Mouse (Mus musculus) MEL (cell line): ENCODE data around the gene Foxe3. TPM values are rescaled to one million over a fixed set of nuclear protein-coding genes. Genes with fewer than 3 reads are reported as not detected.
A peak's percentile ranks its signal among the peaks of the same experiment; 100 is the strongest.

ENCODE experiments used
- DNase-seq: peaks from one replicate; pipeline ENCODE4 v3.0.0; 2011; ENCODE audit warnings: low read depth, low spot score
- H3K27ac ChIP-seq: 2 replicates; pipeline ENCODE4 v1.5.1; 2012; ENCODE audit warnings: low read depth, mild to moderate bottlenecking, control low read depth, low read length, moderate library complexity; ENCODE audit not compliant: control insufficient read depth
- H3K27me3 ChIP-seq, 2 experiments: fragments of 150-350 bp in 1 of 2; sonication (generic) in 1 of 2; 2 replicates each; pipeline ENCODE4 v1.6.1; 2012; ENCODE audit warnings: low read length in 2 of 2, mild to moderate bottlenecking in 2 of 2, improper control_type of control experiment in 1 of 2, moderate library complexity in 1 of 2; ENCODE audit not compliant: insufficient read depth in 2 of 2, control insufficient read depth in 1 of 2
- H3K36me3 ChIP-seq, 2 experiments: 2 replicates each; pipeline ENCODE4 v1.6.1; 2012 to 2014; ENCODE audit warnings: low read length in 2 of 2, improper control_type of control experiment in 1 of 2, inconsistent platforms in 1 of 2, mild to moderate bottlenecking in 1 of 2; ENCODE audit not compliant: insufficient read depth in 2 of 2, control insufficient read depth in 1 of 2
- H3K4me1 ChIP-seq, 2 experiments: fragments of 150-350 bp in 1 of 2; sonication (generic) in 1 of 2; 2 replicates each; pipeline ENCODE4 v1.6.1; 2012; ENCODE audit warnings: low read length in 2 of 2, improper control_type of control experiment in 1 of 2, mild to moderate bottlenecking in 1 of 2; ENCODE audit not compliant: insufficient read depth in 2 of 2, control insufficient read depth in 1 of 2
- H3K4me3 ChIP-seq, 2 experiments: fragments of 150-350 bp in 1 of 2; sonication (generic) in 1 of 2; 2 replicates each; pipeline ENCODE4 v1.5.1; 2012; ENCODE audit warnings: low read depth in 2 of 2, low read length in 2 of 2, mild to moderate bottlenecking in 2 of 2, moderate library complexity in 2 of 2, control low read depth in 1 of 2, improper control_type of control experiment in 1 of 2; ENCODE audit not compliant: control insufficient read depth in 1 of 2, insufficient read depth in 1 of 2
- H3K79me2 ChIP-seq: 2 replicates; pipeline ENCODE4 v1.6.1; 2012; ENCODE audit warnings: mild to moderate bottlenecking, low read length, moderate library complexity; ENCODE audit not compliant: control insufficient read depth, poor library complexity, insufficient read depth
- H3K9ac ChIP-seq: 2 replicates; pipeline ENCODE4 v1.6.1; 2012; ENCODE audit warnings: low read depth, mild to moderate bottlenecking, control low read depth, low read length, moderate library complexity; ENCODE audit not compliant: control insufficient read depth, poor library complexity, severe bottlenecking
- H3K9me3 ChIP-seq: fragments of 150-350 bp; sonication (generic); replicated peaks from 2 replicates; pipeline ENCODE4 v1.6.1; 2012; ENCODE audit warnings: mild to moderate bottlenecking, low read length, improper control_type of control experiment, moderate library complexity; ENCODE audit not compliant: insufficient read depth
- BHLHE40 ChIP-seq: IDR thresholded peaks from 2 replicates; pipeline ENCODE4 v1.6.1; 2012; ENCODE audit warnings: low read depth, mild to moderate bottlenecking, inconsistent platforms, low read length, improper control_type of control experiment, borderline replicate concordance
- CHD1 ChIP-seq: IDR thresholded peaks from 2 replicates; pipeline ENCODE4 v1.6.1; 2012; ENCODE audit warnings: low read depth, mild to moderate bottlenecking, inconsistent platforms, low read length, improper control_type of control experiment
- CTCF ChIP-seq, 3 experiments: IDR thresholded peaks in 2 of 3; conservative IDR thresholded peaks in 1 of 3; 2 replicates each; pipeline ENCODE4 v1.5.1; 2011 to 2012; ENCODE audit warnings: low read length in 3 of 3, low read depth in 2 of 3, mild to moderate bottlenecking in 2 of 3, improper control_type of control experiment in 1 of 3, inconsistent platforms in 1 of 3, mixed read lengths in 1 of 3, moderate library complexity in 1 of 3; ENCODE audit not compliant: control insufficient read depth in 1 of 3, insufficient read depth in 1 of 3, poor library complexity in 1 of 3, severe bottlenecking in 1 of 3
- E2F4 ChIP-seq: IDR thresholded peaks from 2 replicates; pipeline ENCODE4 v1.6.1; 2011; ENCODE audit warnings: low read depth, low read length, improper control_type of control experiment, borderline replicate concordance
- ELF1 ChIP-seq: IDR thresholded peaks from 2 replicates; pipeline ENCODE4 v1.6.1; 2014; ENCODE audit warnings: low read depth, mild to moderate bottlenecking, inconsistent platforms, low read length, improper control_type of control experiment, moderate library complexity
- EP300 ChIP-seq, 2 experiments: IDR thresholded peaks; 2 replicates each; pipeline ENCODE4 v1.6.1; 2011; ENCODE audit warnings: improper control_type of control experiment in 2 of 2, low read length in 2 of 2, low read depth in 1 of 2, mild to moderate bottlenecking in 1 of 2
- ETS1 ChIP-seq: IDR thresholded peaks from 2 replicates; pipeline ENCODE4 v1.6.1; 2012; ENCODE audit warnings: low read depth, mild to moderate bottlenecking, inconsistent platforms, low read length, improper control_type of control experiment, moderate library complexity
- GABPA ChIP-seq: IDR thresholded peaks from 2 replicates; pipeline ENCODE4 v1.6.1; 2012; ENCODE audit warnings: low read depth, mild to moderate bottlenecking, inconsistent platforms, low read length, improper control_type of control experiment, moderate library complexity
- GATA1 ChIP-seq: IDR thresholded peaks from 2 replicates; pipeline ENCODE4 v1.6.1; 2011; ENCODE audit warnings: low read depth, low read length, improper control_type of control experiment
- HCFC1 ChIP-seq: IDR thresholded peaks from 2 replicates; pipeline ENCODE4 v1.6.1; 2012; ENCODE audit warnings: low read depth, mild to moderate bottlenecking, inconsistent platforms, low read length, improper control_type of control experiment, moderate library complexity
- KAT2A ChIP-seq: conservative IDR thresholded peaks from 2 replicates; pipeline ENCODE4 v1.6.1; 2012; ENCODE audit warnings: low read depth, low read length, improper control_type of control experiment, inconsistent platforms
- MAFK ChIP-seq: IDR thresholded peaks from 2 replicates; pipeline ENCODE4 v1.6.1; 2011; ENCODE audit warnings: low read depth, mild to moderate bottlenecking, low read length, improper control_type of control experiment, borderline replicate concordance
- MAX ChIP-seq: IDR thresholded peaks from 2 replicates; pipeline ENCODE4 v1.6.1; 2011; ENCODE audit warnings: low read length, improper control_type of control experiment
- MAZ ChIP-seq: IDR thresholded peaks from 2 replicates; pipeline ENCODE4 v1.6.1; 2012; ENCODE audit warnings: low read depth, mild to moderate bottlenecking, inconsistent platforms, low read length, improper control_type of control experiment
- MEF2A ChIP-seq: IDR thresholded peaks from 2 replicates; pipeline ENCODE4 v1.6.1; 2014; ENCODE audit warnings: low read depth, mild to moderate bottlenecking, inconsistent platforms, low read length, improper control_type of control experiment; ENCODE audit not compliant: poor library complexity, insufficient replicate concordance, severe bottlenecking; ENCODE audit errors: extremely low read depth
- MYB ChIP-seq: IDR thresholded peaks from 2 replicates; pipeline ENCODE4 v1.6.1; 2011; ENCODE audit warnings: mild to moderate bottlenecking, low read depth, low read length, improper control_type of control experiment
- NRF1 ChIP-seq: IDR thresholded peaks from 2 replicates; pipeline ENCODE4 v1.6.1; 2014; ENCODE audit warnings: low read depth, mild to moderate bottlenecking, inconsistent platforms, low read length, improper control_type of control experiment, moderate library complexity; ENCODE audit not compliant: poor library complexity, insufficient read depth, severe bottlenecking
- POLR2A ChIP-seq, 2 experiments: IDR thresholded peaks; 2 replicates each; pipeline ENCODE4 v1.6.1; 2011 to 2012; ENCODE audit warnings: low read length in 2 of 2, mild to moderate bottlenecking in 2 of 2, control low read depth in 1 of 2, improper control_type of control experiment in 1 of 2, low read depth in 1 of 2, moderate library complexity in 1 of 2; ENCODE audit not compliant: control insufficient read depth in 1 of 2, insufficient read depth in 1 of 2, poor library complexity in 1 of 2
- POLR2AphosphoS2 ChIP-seq: IDR thresholded peaks from 2 replicates; pipeline ENCODE4 v1.6.1; 2011; ENCODE audit warnings: low read length, improper control_type of control experiment
- POLR2AphosphoS5 ChIP-seq: IDR thresholded peaks from 2 replicates; pipeline ENCODE4 v1.6.1; 2012; ENCODE audit warnings: low read depth, borderline replicate concordance, mild to moderate bottlenecking, inconsistent platforms, low read length, moderate library complexity, mixed read lengths
- RAD21 ChIP-seq: IDR thresholded peaks from 2 replicates; pipeline ENCODE4 v1.6.1; 2011; ENCODE audit warnings: mild to moderate bottlenecking, low read depth, low read length, improper control_type of control experiment
- RCOR1 ChIP-seq: IDR thresholded peaks from 2 replicates; pipeline ENCODE4 v1.6.1; 2012; ENCODE audit warnings: low read depth, mild to moderate bottlenecking, inconsistent platforms, low read length, improper control_type of control experiment
- TAL1 ChIP-seq: IDR thresholded peaks from 2 replicates; pipeline ENCODE4 v1.6.1; 2012; ENCODE audit warnings: mild to moderate bottlenecking, inconsistent platforms, low read length, moderate library complexity, mixed read lengths
- TBP ChIP-seq: IDR thresholded peaks from 2 replicates; pipeline ENCODE4 v1.8.0; 2011; ENCODE audit warnings: low read depth, low read length, improper control_type of control experiment
- TCF12 ChIP-seq: IDR thresholded peaks from 2 replicates; pipeline ENCODE4 v1.6.1; 2014; ENCODE audit warnings: low read depth, mild to moderate bottlenecking, inconsistent platforms, low read length, improper control_type of control experiment, moderate library complexity
- USF1 ChIP-seq: IDR thresholded peaks from 2 replicates; pipeline ENCODE4 v1.6.1; 2014; ENCODE audit warnings: low read depth, mild to moderate bottlenecking, inconsistent platforms, low read length, improper control_type of control experiment, moderate library complexity
- USF2 ChIP-seq, 2 experiments: IDR thresholded peaks; 2 replicates each; pipeline ENCODE4 v1.6.1; 2011 to 2012; ENCODE audit warnings: improper control_type of control experiment in 2 of 2, low read length in 2 of 2, borderline replicate concordance in 1 of 2, inconsistent platforms in 1 of 2, low read depth in 1 of 2, mild to moderate bottlenecking in 1 of 2; ENCODE audit not compliant: insufficient read depth in 1 of 2
- ZC3H11A ChIP-seq: IDR thresholded peaks from 2 replicates; pipeline ENCODE4 v1.6.1; 2012; ENCODE audit warnings: low read depth, mild to moderate bottlenecking, inconsistent platforms, low read length, improper control_type of control experiment
- ZKSCAN1 ChIP-seq: IDR thresholded peaks from 2 replicates; pipeline ENCODE4 v1.6.1; 2012; ENCODE audit warnings: low read depth, mild to moderate bottlenecking, inconsistent platforms, low read length, improper control_type of control experiment, moderate library complexity
- ZMIZ1 ChIP-seq: IDR thresholded peaks from 2 replicates; pipeline ENCODE4 v1.6.1; 2012; ENCODE audit warnings: low read depth, mild to moderate bottlenecking, inconsistent platforms, low read length, improper control_type of control experiment, moderate library complexity
- polyA plus RNA-seq, 2 experiments: library from polyadenylated mRNA; stranded (reverse) in 1 of 2; unstranded in 1 of 2; fragments of >175 nt in 1 of 2; fragments of >200 nt in 1 of 2; gene quantifications; 2 replicates each; pipeline versions ENCODE4 v1.2.1 to v1.2.4; 2012; ENCODE audit warnings: low replicate concordance in 2 of 2, low read depth in 1 of 2; ENCODE audit not compliant: insufficient read length in 2 of 2, insufficient read depth in 1 of 2, missing spikeins in 1 of 2
- total RNA-seq: library from RNA; depleted of rRNA; stranded (reverse); fragments of 300-350 nt; gene quantifications from 2 replicates; pipeline ENCODE4 v1.2.3, GENCODE M21; 2012

The Foxe3 gene
- total and polyA plus RNA-seq, 3 experiments, result not detected

- TF ChIP-seq ZKSCAN1 (no peak), TCF12 (no peak), ELF1 (no peak), CHD1 (no peak), MYB (no peak), USF1 (no peak), POLR2A (IDR thresholded peaks at IDR 0.05; ENCODE audit: control insufficient read depth in 1 of 2, insufficient read depth in 1 of 2, low read depth in 1 of 2, low read length in 2 of 2, poor library complexity in 1 of 2) (no peak), MAX (no peak), ETS1 (no peak), MAFK (no peak), TBP (no peak), RAD21 (peak; percentile 30), NRF1 (no peak), GABPA (no peak)
Observed at GRCm38 (mm10) chr4:114909602-114910484, 16.0 kb downstream of the Foxe3 start (continued).

DNA sequence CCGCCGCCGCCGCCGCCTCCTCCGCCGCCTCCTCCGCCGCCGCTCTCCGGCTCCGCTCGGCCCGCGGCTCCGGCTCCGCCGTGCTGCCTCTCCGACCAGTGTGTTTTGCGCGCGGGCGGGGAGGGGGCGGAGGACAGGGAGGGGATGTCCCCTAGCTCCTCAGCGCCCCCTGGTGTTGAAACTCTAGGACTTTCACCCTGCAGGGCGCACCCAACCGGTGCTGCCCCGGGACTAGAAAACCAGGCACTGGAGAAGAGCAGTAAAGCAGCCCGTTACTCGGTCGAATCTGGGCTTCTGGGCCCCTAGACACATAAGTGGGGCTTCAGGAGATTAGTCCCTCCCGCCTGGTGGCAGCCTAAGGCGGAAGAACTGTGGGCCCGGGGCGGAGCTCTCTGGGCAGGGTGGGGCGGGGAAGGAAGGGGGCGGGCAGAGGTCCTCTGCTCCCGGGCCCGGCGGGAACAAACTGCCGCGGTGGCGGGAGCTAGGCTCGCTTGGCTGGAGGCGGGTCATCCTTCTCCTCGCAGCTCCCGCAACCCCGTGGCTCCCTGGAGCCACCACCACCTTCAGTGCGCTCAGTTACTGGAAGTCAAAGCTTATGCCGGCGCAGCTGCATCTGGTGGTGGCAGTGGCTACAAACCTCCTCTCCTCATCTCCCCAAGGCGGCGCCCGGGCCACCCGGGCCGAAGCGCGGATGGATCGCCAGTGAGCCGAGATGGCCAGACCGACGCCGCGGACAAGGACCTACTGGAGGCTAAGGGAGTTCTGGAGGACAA is 16.8 kb downstream of the Foxe3 start, which contains the start of gene Foxd2:
Foxd2 (minus strand) TSS at position 45 of the 773 bp plus-strand sequence.
- no peaks in the 10 kb centered on the region; a peak in 1 of 4 replicates for H3K4me1 ChIP-seq
- peak; percentile 93 for DNase-seq
- H3K4me3 ChIP-seq, result peak within 1 kb of the TSS; percentile 61 to 90
- H3K9ac ChIP-seq, result peak within 1 kb of the TSS; percentile 89
- H3K36me3 ChIP-seq, result peaks cover 0 to 3% of the 10 kb centered on the region in 2 experiments; a peak in 1 of 4 replicates
- H3K27me3 ChIP-seq, result no peaks in the 10 kb centered on the region
- peak within 1 kb of the TSS; percentile 97 for H3K27ac ChIP-seq
- H3K9me3 ChIP-seq, result no peaks in the 10 kb centered on the region
- peaks cover 10% of the 10 kb centered on the region for H3K79me2 ChIP-seq
- TF ChIP-seq POLR2A (IDR thresholded peaks at IDR 0.05; ENCODE audit: control insufficient read depth in 1 of 2, insufficient read depth in 1 of 2, low read depth in 1 of 2, low read length in 2 of 2, poor library complexity in 1 of 2) (peak in 1 of 2 experiments; percentile 70; a peak in 2 of 4 replicates), MEF2A (no peak), TAL1 (no peak), USF2 (IDR thresholded peaks at IDR 0.05; ENCODE audit: borderline replicate concordance in 1 of 2, insufficient read depth in 1 of 2, low read depth in 1 of 2, low read length in 2 of 2) (no peak), MAFK (no peak), RCOR1 (no peak), ZC3H11A (no peak), EP300 (IDR thresholded peaks at IDR 0.05; ENCODE audit: low read depth in 1 of 2, low read length in 2 of 2) (no peak), POLR2AphosphoS5 (no peak), BHLHE40 (no peak), E2F4 (no peak; the same call in 1 of the 2 replicates), CTCF (IDR thresholded peaks at IDR 0.05 in 2 of 3, conservative IDR thresholded peaks at IDR 0.05 in 1 of 3; ENCODE audit: control insufficient read depth in 1 of 3, insufficient read depth in 1 of 3, low read depth in 2 of 3, low read length in 3 of 3, poor library complexity in 1 of 3, severe bottlenecking in 1 of 3) (peak; percentile 68 to 90 (median 90)), ZMIZ1 (no peak), HCFC1 (no peak; the same call in none of the 2 replicates), GATA1 (no peak), MAZ (peak; percentile 92; the same call in 1 of the 2 replicates), TBP (0 out of 2 replicates have a peak, but pooled peaks have one; percentile 60), KAT2A (no peak), RAD21 (peak; percentile 8), MYB (no peak), NRF1 (no peak), POLR2AphosphoS2 (no peak)
